In the genomic region with DNA sequence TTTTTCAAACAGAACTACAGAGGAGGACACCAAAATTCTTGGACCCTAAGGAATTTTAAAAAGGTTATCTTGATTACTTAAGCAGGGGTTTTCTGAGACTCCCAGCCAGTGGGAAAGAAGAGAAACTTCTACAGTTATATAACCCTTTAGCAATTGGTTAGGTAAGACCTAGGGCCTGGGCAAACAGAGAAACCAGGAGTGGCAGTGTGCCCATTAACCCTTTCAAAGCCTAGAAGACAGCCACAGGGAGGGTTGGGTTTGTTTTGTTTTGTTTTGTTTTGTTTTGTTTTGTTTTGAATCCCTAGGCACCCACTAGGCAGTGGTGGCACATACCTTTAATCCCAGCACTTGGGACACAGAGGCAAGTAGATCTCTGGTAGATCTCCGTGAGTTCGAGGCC, we compare ENCODE assay signal across 28 mouse cellular contexts.
DNase-seq lines count a peak whose midpoint lies in the region; ATAC-seq lines count a peak whose summit lies in the region.
"Had no signal": no experiment of that assay in that cellular context is flagged by ENCODE, and none has a peak within 500 bp of the region (broad histone marks: within the 10 kb centered on the region; RNA-seq: fewer than 3 reads in every experiment).

No protein-coding gene starts in this region.

- H3K36me3 ChIP-seq in liver, embryonic 13.5 days: no peaks in the 10 kb centered on the region
- H3K36me3 ChIP-seq in forebrain, embryonic 13.5 days (ENCODE audit: poor library complexity, severe bottlenecking): no peaks in the 10 kb centered on the region
- no peaks in the 10 kb centered on the region for H3K36me3 ChIP-seq in midbrain, embryonic 13.5 days
- H3K36me3 ChIP-seq: hindbrain, embryonic 15.5 days; limb, embryonic 12.5 days; midbrain, embryonic 10.5 days; neural tube, embryonic 12.5 days had no signal

- no peaks in the 10 kb centered on the region for H3K9me3 ChIP-seq in liver, embryonic 13.5 days (replicated peaks)
- H3K9me3 ChIP-seq in forebrain, embryonic 13.5 days (replicated peaks): no peaks in the 10 kb centered on the region
- no peaks in the 10 kb centered on the region for H3K9me3 ChIP-seq in midbrain, embryonic 13.5 days
- H3K9me3 ChIP-seq: hindbrain, embryonic 15.5 days; limb, embryonic 12.5 days; midbrain, embryonic 10.5 days; neural tube, embryonic 12.5 days had no signal

- WGBS in liver, embryonic 13.5 days (ENCODE audit: insufficient replicate concordance): 78% methylated on average over 2 of the region's 2 CpGs
- WGBS in forebrain, embryonic 13.5 days: 75% methylated on average over 2 of the region's 2 CpGs
- WGBS in midbrain, embryonic 13.5 days: 94% methylated on average over 2 of the region's 2 CpGs

- H3K4me2 ChIP-seq in liver, embryonic 13.5 days: no peak overlapping the region
- no peak overlapping the region for H3K4me2 ChIP-seq in forebrain, embryonic 13.5 days
- no peak overlapping the region for H3K4me2 ChIP-seq in midbrain, embryonic 13.5 days (replicated peaks)
- H3K4me2 ChIP-seq: heart, embryonic 11.5 days; hindbrain, embryonic 15.5 days; limb, embryonic 12.5 days; neural tube, embryonic 12.5 days had no signal

- peaks cover 34% of the 10 kb centered on the region for H3K27me3 ChIP-seq in liver, embryonic 13.5 days
- H3K27me3 ChIP-seq in forebrain, embryonic 13.5 days: peaks cover 35% of the 10 kb centered on the region
- peaks cover 44% of the 10 kb centered on the region for H3K27me3 ChIP-seq in midbrain, embryonic 13.5 days

- H3K27ac ChIP-seq in liver, embryonic 13.5 days: peak overlapping the region; percentile 76
- H3K27ac ChIP-seq in forebrain, embryonic 13.5 days: no peak overlapping the region
- H3K27ac ChIP-seq in midbrain, embryonic 13.5 days: no peak overlapping the region
- H3K27ac ChIP-seq: gastrocnemius, adult 2 months; hindbrain, embryonic 15.5 days; limb, embryonic 12.5 days; midbrain, embryonic 10.5 days; neural tube, embryonic 12.5 days had no signal

- H3K4me1 ChIP-seq in liver, embryonic 13.5 days (replicated peaks): peaks cover 92% of the 10 kb centered on the region
- peaks cover 35% of the 10 kb centered on the region for H3K4me1 ChIP-seq in forebrain, embryonic 13.5 days
- H3K4me1 ChIP-seq in midbrain, embryonic 13.5 days (replicated peaks): peaks cover 33% of the 10 kb centered on the region

- H3K4me3 ChIP-seq in liver, embryonic 13.5 days (replicated peaks): no peak overlapping the region
- no peak overlapping the region for H3K4me3 ChIP-seq in forebrain, embryonic 13.5 days
- H3K4me3 ChIP-seq in midbrain, embryonic 13.5 days (replicated peaks): no peak overlapping the region
- H3K4me3 ChIP-seq: gastrocnemius, adult 2 months; hindbrain, embryonic 15.5 days; limb, embryonic 12.5 days; midbrain, embryonic 10.5 days; neural tube, embryonic 12.5 days had no signal

- no peak for ATAC-seq in liver, embryonic 13.5 days (ENCODE audit: low read depth)
- no peak for ATAC-seq in forebrain, embryonic 13.5 days
- ATAC-seq in midbrain, embryonic 13.5 days: no peak
- ATAC-seq: activated CD4-positive, CD25-positive, alpha-beta regulatory T cell, adult 4 months; forebrain, embryonic 16.5 days; inflammation-experienced regulatory T-cells, adult 6 months; midbrain, embryonic 16.5 days had no signal

- no peak for DNase-seq in liver, embryonic 13.5 days
- no peak for DNase-seq in liver
- DNase-seq in retina, postnatal 1 day: peak; percentile 25
- no peak for DNase-seq in retina, embryonic 14.5 days (ENCODE audit: low spot score)
- DNase-seq in lung, postnatal 36 days: peak; percentile 59
- DNase-seq: adrenal gland, adult 8-10 months; B cell, adult 2 months; cerebellum, adult 11 months; cerebellum, adult 9-10 months; cerebellum, postnatal 36 days; gastrocnemius, adult 2 months; gastrocnemius, postnatal 36 days; heart, adult 18-20 months; kidney, adult 11 months; kidney, postnatal 14 days; layer of hippocampus, adult 9-11 months; thymus, postnatal 4 days had no signal

- no peak overlapping the region; the same call in 1 of the 2 replicates for H3K9ac ChIP-seq in liver, embryonic 13.5 days
- no peak overlapping the region for H3K9ac ChIP-seq in forebrain, embryonic 13.5 days
- no peak overlapping the region for H3K9ac ChIP-seq in midbrain, embryonic 13.5 days (replicated peaks)
- H3K9ac ChIP-seq: hindbrain, embryonic 15.5 days; limb, embryonic 12.5 days; neural tube, embryonic 12.5 days had no signal

Comparison
In these comparisons a context has a peak if more than half of its experiments do, and no peak if none do; other contexts are left out.
1. DNase-seq: peak in retina, postnatal 1 day (single experiment) and lung, postnatal 36 days (single experiment); none in liver, embryonic 13.5 days (single experiment), liver (single experiment) and retina, embryonic 14.5 days (single experiment).